Mouse (Mus musculus) lung, postnatal 0 days (tissue): ENCODE measurements around the gene Gpr83.

Experiments
- CTCF ChIP-seq: IDR thresholded peaks from 2 replicates; pipeline ENCODE4 v1.5.1; 2016; ENCODE audit warnings: antibody characterized with exemption, mild to moderate bottlenecking
- EP300 ChIP-seq: IDR thresholded peaks from 2 replicates; pipeline ENCODE4 v1.6.1; 2016; ENCODE audit warnings: antibody characterized with exemption, mild to moderate bottlenecking, control low read depth

DNA sequence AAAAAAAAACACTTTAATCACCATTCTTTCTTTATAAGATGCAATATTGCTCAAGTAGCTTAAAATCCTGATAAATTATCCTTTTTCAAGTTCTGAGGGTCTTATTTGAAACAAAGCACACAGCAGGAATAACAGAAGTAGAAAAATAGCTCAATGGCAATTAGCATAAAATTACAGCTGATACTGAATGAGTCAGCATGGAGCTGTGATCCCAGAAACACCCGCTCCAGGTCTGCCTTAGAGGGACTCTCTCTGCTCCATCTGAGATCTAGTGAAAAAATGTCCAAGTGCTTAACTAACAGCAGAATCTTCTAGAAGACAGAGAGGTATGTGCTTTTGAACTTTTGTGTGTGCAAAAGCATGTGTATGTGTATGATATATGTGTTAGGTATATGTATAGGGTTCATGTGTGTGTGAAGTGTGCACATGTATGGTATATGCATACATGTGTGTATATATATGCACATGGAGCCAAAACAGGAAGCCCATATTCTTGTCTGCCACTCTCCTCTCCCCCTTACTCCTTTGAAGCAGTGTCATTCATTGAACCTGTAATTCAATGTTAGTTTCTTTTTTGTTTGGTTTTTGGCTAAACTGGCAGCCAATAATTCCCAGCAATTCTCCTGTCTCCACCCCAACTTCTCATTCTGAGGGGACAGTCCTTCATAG, 11.6 kb upstream of the Gpr83 start:
- TF ChIP-seq CTCF, result no peak
- TF ChIP-seq EP300, result no peak
